Comparison of ENCODE assay signal across 8 mouse cellular contexts in genomic region chr13:108159963-108160362, GRCm38 (mm10). TPM values are rescaled to one million over a fixed set of nuclear protein-coding genes. Genes with fewer than 3 reads are reported as not detected.
DNase-seq lines count a peak whose midpoint lies in the region; ATAC-seq and TF ChIP-seq lines count a peak whose summit lies in the region.

No protein-coding gene starts in this region.

- DNase-seq in gastrocnemius, adult 2 months, result no peak
- DNase-seq in gastrocnemius, postnatal 25 days, result no peak
- no peak for DNase-seq in left cerebral cortex, postnatal 25 days (ENCODE audit: low spot score in 2 of 2)
- no peak for DNase-seq in urinary bladder, postnatal 14 days (ENCODE audit: low spot score)
- no peak for DNase-seq in gastrocnemius, adult 8-10 months (ENCODE audit: low spot score in 2 of 2)

- peak overlapping the region; percentile 74 for H3K4me2 ChIP-seq in embryonic facial prominence, embryonic 13.5 days
- peak overlapping the region; percentile 91 for H3K4me2 ChIP-seq in liver, embryonic 15.5 days

- no peaks in the 10 kb centered on the region for H3K9me3 ChIP-seq in embryonic facial prominence, embryonic 13.5 days
- H3K9me3 ChIP-seq in liver, embryonic 15.5 days (replicated peaks), result no peaks in the 10 kb centered on the region

- H3K79me3 ChIP-seq in C2C12 (ENCODE audit: low read depth), result peaks cover 18% of the 10 kb centered on the region

- 62% methylated on average over 7 of the region's 7 CpGs for WGBS in embryonic facial prominence, embryonic 13.5 days
- 54% methylated on average over 7 of the region's 7 CpGs for WGBS in liver, embryonic 15.5 days (ENCODE audit: insufficient replicate concordance)

- no peaks in the 10 kb centered on the region for H3K27me3 ChIP-seq in C2C12 (ENCODE audit: control insufficient read depth, insufficient read depth, insufficient read length)
- no peaks in the 10 kb centered on the region for H3K27me3 ChIP-seq in embryonic facial prominence, embryonic 13.5 days
- no peaks in the 10 kb centered on the region for H3K27me3 ChIP-seq in liver, embryonic 15.5 days

- no peak overlapping the region for H3K27ac ChIP-seq in gastrocnemius, adult 2 months
- no peak overlapping the region for H3K27ac ChIP-seq in embryonic facial prominence, embryonic 13.5 days
- H3K27ac ChIP-seq in liver, embryonic 15.5 days (replicated peaks), result no peak overlapping the region

- no peak overlapping the region for H3K9ac ChIP-seq in embryonic facial prominence, embryonic 13.5 days
- no peak overlapping the region for H3K9ac ChIP-seq in liver, embryonic 15.5 days

- peaks cover 61% of the 10 kb centered on the region for H3K79me2 ChIP-seq in C2C12 (ENCODE audit: control insufficient read depth, insufficient read depth)

- H3K4me3 ChIP-seq in gastrocnemius, adult 2 months, result no peak overlapping the region; the same call in 1 of the 2 replicates
- H3K4me3 ChIP-seq in C2C12 (ENCODE audit: insufficient read depth, poor library complexity, severe bottlenecking), result no peak overlapping the region
- peak overlapping the region; percentile 85; the same call in 1 of the 2 replicates for H3K4me3 ChIP-seq in embryonic facial prominence, embryonic 13.5 days
- H3K4me3 ChIP-seq in liver, embryonic 15.5 days (replicated peaks), result peak overlapping the region; percentile 91

- H3ac ChIP-seq in C2C12 (ENCODE audit: control insufficient read depth, insufficient read length, low read depth), result no peak overlapping the region

- H3K36me3 ChIP-seq in C2C12 (ENCODE audit: control insufficient read depth, insufficient read depth), result peaks cover 13% of the 10 kb centered on the region
- H3K36me3 ChIP-seq in embryonic facial prominence, embryonic 13.5 days, result peaks cover 15% of the 10 kb centered on the region
- H3K36me3 ChIP-seq in liver, embryonic 15.5 days (replicated peaks), result 0 out of 2 replicates have a peak, but pooled peaks cover 5% of the 10 kb centered on the region

- H3K4me1 ChIP-seq in embryonic facial prominence, embryonic 13.5 days, result peaks cover 13% of the 10 kb centered on the region
- peaks cover 30% of the 10 kb centered on the region for H3K4me1 ChIP-seq in liver, embryonic 15.5 days (replicated peaks)

- no peak for ATAC-seq in embryonic facial prominence, embryonic 13.5 days (ENCODE audit: insufficient number of reproducible peaks, insufficient read depth, low FRiP score, low TSS enrichment, low read depth)
- no peak for ATAC-seq in liver, embryonic 15.5 days (ENCODE audit: insufficient read depth)

- intact Hi-C loops in gastrocnemius, adult 2 months (cut with DNase I), result loop anchor here (5.0 to 10.0 kb wide), 4 partner anchors 165 to 1135 kb away; partner anchors contain the start of gene Kif2a
- intact Hi-C loops in left cerebral cortex, postnatal 25 days (cut with DNase I), result loop anchor here (5.0 to 10.0 kb wide), 4 partner anchors 268 to 1048 kb away; no protein-coding TSS in a partner anchor

- peak; percentile 65 for TF ChIP-seq CTCF in gastrocnemius, adult 2 months (IDR thresholded peaks at IDR 0.05)
- TF ChIP-seq CTCF in C2C12 (IDR thresholded peaks at IDR 0.05; ENCODE audit: control insufficient read depth, insufficient read depth, insufficient read length), result no peak

TF ChIP-seq in C2C12, 6 proteins besides CTCF, POLR2A, EP300 and RAD21:
- TF ChIP-seq MAX (IDR thresholded peaks at IDR 0.05) (no peak), CEBPB (IDR thresholded peaks at IDR 0.05; ENCODE audit: low read depth) (peak; percentile 65)
TF ChIP-seq in C2C12: peak in this region for 1.

RNA-seq across cellular contexts. Expression of gene Ercc8, which starts 1.4 kb away (rescaled TPM):
- 1 to 10 TPM; 5.4 to 6.0 TPM for total RNA-seq in gastrocnemius, adult 2 months (2021)
- total RNA-seq in gastrocnemius, postnatal 25 days (2021), result 1 to 10 TPM; 5.9 to 7.3 TPM
- 6.7 TPM for polyA plus RNA-seq in C2C12 (2012; fragmentation: generic; extraction: Trizol)
- 20.2 and 22.9 TPM in 2 replicates for polyA plus RNA-seq in embryonic facial prominence, embryonic 13.5 days (2015; fragmentation: Nextera tagmentation; extraction: Ambion mirVana)
- polyA plus RNA-seq in liver, embryonic 15.5 days (2015; fragmentation: Nextera tagmentation; extraction: Ambion mirVana), result 6.2 and 7.4 TPM in 2 replicates
- 10 to 100 TPM; 17.1 to 23.2 TPM for total RNA-seq in left cerebral cortex, postnatal 25 days (2021)
- total RNA-seq in gastrocnemius, adult 8-10 months (2022), result 1 to 10 TPM; 4.9 to 7.0 (median 5.6) TPM

RNA-seq across cellular contexts. Expression of gene Ndufaf2, which starts 1.5 kb away (rescaled TPM):
- total RNA-seq in gastrocnemius, adult 2 months (2021), result 10 to 100 TPM; 13.4 to 20.2 TPM
- total RNA-seq in gastrocnemius, postnatal 25 days (2021), result 10 to 100 TPM; 12.6 to 13.6 TPM
- polyA plus RNA-seq in C2C12 (2012; fragmentation: generic; extraction: Trizol), result 40.2 TPM
- polyA plus RNA-seq in embryonic facial prominence, embryonic 13.5 days (2015; fragmentation: Nextera tagmentation; extraction: Ambion mirVana), result 101 TPM in 2 replicates
- 19.5 and 23.8 TPM in 2 replicates for polyA plus RNA-seq in liver, embryonic 15.5 days (2015; fragmentation: Nextera tagmentation; extraction: Ambion mirVana)
- total RNA-seq in left cerebral cortex, postnatal 25 days (2021), result 10 to 100 TPM; 21.8 to 22.2 TPM
- 10 to 100 TPM; 13.2 to 16.5 (median 15.2) TPM for total RNA-seq in gastrocnemius, adult 8-10 months (2022)

RNA-seq across cellular contexts. Expression of gene Elovl7, which starts 54.2 kb away (rescaled TPM):
- total RNA-seq in gastrocnemius, adult 2 months (2021), result under 1 TPM; 0.08 to 0.18 TPM
- total RNA-seq in gastrocnemius, postnatal 25 days (2021), result under 1 TPM; 0.36 to 0.78 TPM
- polyA plus RNA-seq in C2C12 (2012; fragmentation: generic; extraction: Trizol), result 0.51 TPM
- 3.3 and 5.0 TPM in 2 replicates for polyA plus RNA-seq in embryonic facial prominence, embryonic 13.5 days (2015; fragmentation: Nextera tagmentation; extraction: Ambion mirVana)
- 2.0 and 2.1 TPM in 2 replicates for polyA plus RNA-seq in liver, embryonic 15.5 days (2015; fragmentation: Nextera tagmentation; extraction: Ambion mirVana)
- 1 to 10 TPM; 9.5 to 9.6 TPM for total RNA-seq in left cerebral cortex, postnatal 25 days (2021)
- under 1 TPM in 3 of 4 experiments, not detected in 1; 0.11 to 0.19 (median 0.13) TPM for total RNA-seq in gastrocnemius, adult 8-10 months (2022)

Comparison
In these comparisons a context has a peak if more than half of its experiments do, and no peak if none do; other contexts are left out.
1. H3K4me3 ChIP-seq: peak in embryonic facial prominence, embryonic 13.5 days (single experiment) and liver, embryonic 15.5 days (single experiment); none in gastrocnemius, adult 2 months (single experiment) and C2C12 (single experiment).
2. RNA of gene Elovl7, which starts 54.2 kb away (total RNA-seq): 9.5 to 9.6 TPM in left cerebral cortex, postnatal 25 days; 0.36 to 0.78 TPM in gastrocnemius, postnatal 25 days, 0.08 to 0.18 TPM in gastrocnemius, adult 2 months and 0.11 to 0.19 TPM in gastrocnemius, adult 8-10 months; every median in the first group is over 4 times any median in the second.